Mouse (Mus musculus) kidney, adult 2 months (tissue): ENCODE results near the gene Gon7. TPM values are rescaled to one million over a fixed set of nuclear protein-coding genes. Genes with fewer than 3 reads are reported as not detected.
A peak's percentile ranks its signal among the peaks of the same experiment; 100 is the strongest.

Experiments used
- DNase-seq: peaks from one replicate; pipeline ENCODE4 v3.0.0; 2021
- H3K27ac ChIP-seq: fragments of 200-500 bp; 2 replicates; pipeline ENCODE4 v1.5.1; 2012; ENCODE audit warnings: low read depth, low read length, control low read depth, inconsistent platforms; ENCODE audit not compliant: insufficient read depth
- H3K27me3 ChIP-seq: fragments of 200-500 bp; replicated peaks from 2 replicates; pipeline ENCODE4 v1.6.1; 2012; ENCODE audit warnings: mild to moderate bottlenecking, moderate library complexity, low read length, inconsistent platforms; ENCODE audit not compliant: control insufficient read depth, insufficient read depth
- H3K36me3 ChIP-seq: fragments of 200-500 bp; 2 replicates; pipeline ENCODE4 v1.6.1; 2012; ENCODE audit warnings: mild to moderate bottlenecking, moderate library complexity, low read length, inconsistent platforms; ENCODE audit not compliant: control insufficient read depth, insufficient read depth
- H3K4me1 ChIP-seq: fragments of 200-500 bp; 2 replicates; pipeline ENCODE4 v1.6.1; 2011; ENCODE audit warnings: low read length; ENCODE audit not compliant: control insufficient read depth, insufficient read depth
- H3K4me3 ChIP-seq: fragments of 200-500 bp; 2 replicates; pipeline ENCODE4 v1.5.1; 2011; ENCODE audit warnings: mild to moderate bottlenecking, low read depth, low read length, control low read depth; ENCODE audit not compliant: insufficient read depth
- CTCF ChIP-seq: fragments of 200-500 bp; conservative IDR thresholded peaks from 2 replicates; pipeline ENCODE4 v1.5.1; 2011; ENCODE audit warnings: low read depth, mild to moderate bottlenecking, control low read depth, low read length, moderate library complexity, mixed read lengths; ENCODE audit not compliant: insufficient read depth, insufficient read length
- POLR2A ChIP-seq: fragments of 200-500 bp; IDR thresholded peaks from one replicate; pipeline ENCODE4 v1.6.1; 2011; ENCODE audit warnings: low read depth, low read length, control low read depth
- WGBS: fragments of 180-500 bp; shearing (Covaris S2); methylation state at CpG from one replicate; pipeline ENCODE4 v1.1.7; 2018; 5-methylcytosine and 5-hydroxymethylcytosine counted together
- polyA plus RNA-seq: library from polyadenylated mRNA; depleted of rRNA; stranded (reverse); fragments of >200 nt; gene quantifications from 2 replicates; pipeline ENCODE4 v1.2.3, GENCODE M21; 2012; rRNA removed

The Gon7 gene
- 9.3 and 10.4 TPM in 2 replicates for polyA plus RNA-seq

- peak; percentile 98 for DNase-seq
- peak within 1 kb of the TSS; percentile 64 for H3K27ac ChIP-seq
- under 1% methylated on average over 73 of the region's 73 CpGs for WGBS
- TF ChIP-seq CTCF (peak; percentile 34; the same call in 1 of the 2 replicates), POLR2A (no peak)
- H3K4me3 ChIP-seq = peak within 1 kb of the TSS; percentile 96
- no peaks in the 10 kb centered on the region; the same call in 1 of the 2 replicates for H3K36me3 ChIP-seq
- peaks cover 5% of the 10 kb centered on the region for H3K4me1 ChIP-seq
- no peaks in the 10 kb centered on the region for H3K27me3 ChIP-seq
Measured at GRCm38 (mm10) chr12:102757689-102758402, at the start of gene Gon7, which contains the start of the genes Gm28051 and Ubr7. TSS of gene Gon7 (minus strand) at chr12:102757803. TSS of gene Gm28051 (minus strand) at chr12:102757765. TSS of gene Ubr7 (plus strand) at chr12:102757967.

GRCm38 (mm10) chr12:102799528-102799927 is 41.9 kb upstream of the Gon7 start:
- WGBS = 94% methylated on average over 2 of the region's 2 CpGs
- Histone ChIP-seq H3K4me3 (no peak overlapping the region), H3K27ac (no peak overlapping the region), H3K27me3 (no peaks in the 10 kb centered on the region), H3K36me3 (no peaks in the 10 kb centered on the region), H3K4me1 (no peaks in the 10 kb centered on the region)
- TF ChIP-seq POLR2A = no peak
- no peak for TF ChIP-seq CTCF
- no peak for DNase-seq

- Histone ChIP-seq H3K4me3 (no peak overlapping the region), H3K27ac (no peak overlapping the region), H3K27me3 (no peaks in the 10 kb centered on the region), H3K4me1 (no peaks in the 10 kb centered on the region), H3K36me3 (no peaks in the 10 kb centered on the region; the same call in none of the 2 replicates)
- 72% methylated on average over 7 of the region's 7 CpGs for WGBS
- peak; percentile 12 for DNase-seq
- no peak for TF ChIP-seq CTCF
Measured at GRCm38 (mm10) chr12:102787927-102788326, 30.3 kb upstream of the Gon7 start.

GRCm38 (mm10) chr12:102785593-102785985 is 28.0 kb upstream of the Gon7 start:
- TF ChIP-seq CTCF = no peak
- no peak for TF ChIP-seq POLR2A
- WGBS = 91% methylated on average over 5 of the region's 5 CpGs
- H3K27me3 ChIP-seq = no peaks in the 10 kb centered on the region
- no peaks in the 10 kb centered on the region; the same call in none of the 2 replicates for H3K36me3 ChIP-seq
- no peak overlapping the region for H3K4me3 ChIP-seq
- DNase-seq = no peak
- no peak overlapping the region for H3K27ac ChIP-seq
- no peaks in the 10 kb centered on the region for H3K4me1 ChIP-seq

- TF ChIP-seq POLR2A (no peak), CTCF (no peak)
- DNase-seq = no peak
- no peaks in the 10 kb centered on the region for H3K27me3 ChIP-seq
- no peaks in the 10 kb centered on the region; the same call in none of the 2 replicates for H3K36me3 ChIP-seq
- H3K4me1 ChIP-seq = no peaks in the 10 kb centered on the region
- no peak overlapping the region for H3K27ac ChIP-seq
- 89% methylated on average over 19 of the region's 19 CpGs for WGBS
- no peak overlapping the region for H3K4me3 ChIP-seq
Measured at GRCm38 (mm10) chr12:102784899-102785592, 27.4 kb upstream of the Gon7 start.

- H3K36me3 ChIP-seq = no peaks in the 10 kb centered on the region; the same call in none of the 2 replicates
- no peak for DNase-seq
- H3K4me1 ChIP-seq = no peaks in the 10 kb centered on the region
- no peak overlapping the region for H3K27ac ChIP-seq
- TF ChIP-seq POLR2A (no peak), CTCF (no peak)
- 77% methylated on average over 5 of the region's 5 CpGs for WGBS
- no peak overlapping the region for H3K4me3 ChIP-seq
- no peaks in the 10 kb centered on the region for H3K27me3 ChIP-seq
Measured at GRCm38 (mm10) chr12:102782841-102783240, 25.2 kb upstream of the Gon7 start.

GRCm38 (mm10) chr12:102779452-102779851 is 21.8 kb upstream of the Gon7 start:
- no peaks in the 10 kb centered on the region for H3K4me1 ChIP-seq
- no peaks in the 10 kb centered on the region for H3K27me3 ChIP-seq
- no peak overlapping the region for H3K4me3 ChIP-seq
- 51% methylated on average over 3 of the region's 3 CpGs for WGBS
- H3K36me3 ChIP-seq = no peaks in the 10 kb centered on the region
- 0 out of 2 replicates have a peak, but pooled peaks have one; percentile 15 for TF ChIP-seq CTCF
- TF ChIP-seq POLR2A = no peak
- no peak overlapping the region for H3K27ac ChIP-seq
- no peak for DNase-seq
